Mouse (Mus musculus) liver, adult 2 months (tissue): ENCODE measurements at regions not wholly inside any gene's neighbourhood (a gene's known extent, or its start where the extent isn't known, plus 50 kb on each side); places are given as distances from the start of the nearest gene placed in this dataset.

Experiments used
- DNase-seq: peaks from one replicate; pipeline ENCODE4 v3.0.0-alpha.2; 2011; ENCODE audit warnings: low read depth, low spot score; ENCODE audit errors: extremely low read depth
- H3K27ac ChIP-seq: fragments of 200-500 bp; replicated peaks from 2 replicates; pipeline ENCODE4 v1.5.1; 2012; ENCODE audit warnings: low read depth, mild to moderate bottlenecking, control low read depth, inconsistent platforms, low read length; ENCODE audit not compliant: insufficient read depth
- H3K27me3 ChIP-seq: fragments of 200-500 bp; 2 replicates; pipeline ENCODE4 v1.6.1; 2012; ENCODE audit warnings: mild to moderate bottlenecking, moderate library complexity, low read length, inconsistent platforms; ENCODE audit not compliant: control insufficient read depth, insufficient read depth
- H3K36me3 ChIP-seq: fragments of 200-500 bp; 2 replicates; pipeline ENCODE4 v1.6.1; 2012; ENCODE audit warnings: low read length, inconsistent platforms; ENCODE audit not compliant: control insufficient read depth, insufficient read depth
- H3K4me1 ChIP-seq: fragments of 200-500 bp; 2 replicates; pipeline ENCODE4 v1.6.1; 2011; ENCODE audit warnings: low read length; ENCODE audit not compliant: control insufficient read depth, insufficient read depth
- H3K4me3 ChIP-seq: fragments of 200-500 bp; 2 replicates; pipeline ENCODE4 v1.5.1; 2011; ENCODE audit warnings: low read depth, mild to moderate bottlenecking, control low read depth, low read length, moderate library complexity; ENCODE audit not compliant: insufficient read depth
- H3K79me2 ChIP-seq: fragments of 200-500 bp; 2 replicates; pipeline ENCODE4 v1.6.1; 2012; ENCODE audit warnings: inconsistent platforms, mild to moderate bottlenecking, low read length, moderate library complexity; ENCODE audit not compliant: control insufficient read depth, insufficient read depth
- H3K9ac ChIP-seq: fragments of 200-500 bp; 2 replicates; pipeline ENCODE4 v1.6.1; 2012; ENCODE audit warnings: low read depth, mild to moderate bottlenecking, control low read depth, inconsistent platforms, low read length
- CTCF ChIP-seq: fragments of 200-500 bp; IDR thresholded peaks from 2 replicates; pipeline ENCODE4 v1.5.1; 2011; ENCODE audit warnings: low read depth, low read length, control low read depth
- POLR2A ChIP-seq: fragments of 200-500 bp; IDR thresholded peaks from 2 replicates; pipeline ENCODE4 v1.6.1; 2011; ENCODE audit warnings: low read length, control low read depth; ENCODE audit not compliant: insufficient read depth; ENCODE audit errors: extremely low read depth
- WGBS: fragments of 180-500 bp; shearing (Covaris S2); methylation state at CpG from one replicate; pipeline ENCODE4 v1.1.7; 2018; 5-methylcytosine and 5-hydroxymethylcytosine counted together

DNA sequence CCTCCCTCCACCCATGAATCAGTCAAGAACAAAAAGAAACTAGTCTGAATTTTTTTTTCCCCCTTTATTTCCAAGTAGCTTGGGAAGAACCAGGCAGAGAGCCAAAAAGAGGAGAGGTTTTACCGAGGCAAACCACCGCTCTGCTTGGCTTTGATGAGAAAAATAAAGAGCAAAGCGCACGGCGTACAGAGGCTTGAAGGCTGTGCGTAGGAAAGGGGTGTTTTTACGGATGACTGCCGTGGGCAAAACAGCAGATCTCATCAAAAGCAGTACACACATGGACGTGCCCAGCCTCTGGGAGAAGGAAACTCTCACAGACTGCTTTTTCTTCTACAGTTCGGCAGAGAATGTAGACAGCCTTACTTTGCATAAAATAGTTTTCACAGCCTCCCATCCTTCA lies 128.5 kb upstream of the Arid1b start:
- no peaks in the 10 kb centered on the region for H3K27me3 ChIP-seq
- WGBS: 78% methylated on average over 10 of the region's 10 CpGs
- H3K79me2 ChIP-seq: no peaks in the 10 kb centered on the region
- no peak overlapping the region for H3K4me3 ChIP-seq
- H3K27ac ChIP-seq: no peak overlapping the region
- H3K9ac ChIP-seq: no peak overlapping the region
- DNase-seq: no peak
- peaks cover 2% of the 10 kb centered on the region; the same call in 1 of the 2 replicates for H3K4me1 ChIP-seq
- TF ChIP-seq CTCF (no peak), POLR2A (no peak)
- no peaks in the 10 kb centered on the region for H3K36me3 ChIP-seq

DNA sequence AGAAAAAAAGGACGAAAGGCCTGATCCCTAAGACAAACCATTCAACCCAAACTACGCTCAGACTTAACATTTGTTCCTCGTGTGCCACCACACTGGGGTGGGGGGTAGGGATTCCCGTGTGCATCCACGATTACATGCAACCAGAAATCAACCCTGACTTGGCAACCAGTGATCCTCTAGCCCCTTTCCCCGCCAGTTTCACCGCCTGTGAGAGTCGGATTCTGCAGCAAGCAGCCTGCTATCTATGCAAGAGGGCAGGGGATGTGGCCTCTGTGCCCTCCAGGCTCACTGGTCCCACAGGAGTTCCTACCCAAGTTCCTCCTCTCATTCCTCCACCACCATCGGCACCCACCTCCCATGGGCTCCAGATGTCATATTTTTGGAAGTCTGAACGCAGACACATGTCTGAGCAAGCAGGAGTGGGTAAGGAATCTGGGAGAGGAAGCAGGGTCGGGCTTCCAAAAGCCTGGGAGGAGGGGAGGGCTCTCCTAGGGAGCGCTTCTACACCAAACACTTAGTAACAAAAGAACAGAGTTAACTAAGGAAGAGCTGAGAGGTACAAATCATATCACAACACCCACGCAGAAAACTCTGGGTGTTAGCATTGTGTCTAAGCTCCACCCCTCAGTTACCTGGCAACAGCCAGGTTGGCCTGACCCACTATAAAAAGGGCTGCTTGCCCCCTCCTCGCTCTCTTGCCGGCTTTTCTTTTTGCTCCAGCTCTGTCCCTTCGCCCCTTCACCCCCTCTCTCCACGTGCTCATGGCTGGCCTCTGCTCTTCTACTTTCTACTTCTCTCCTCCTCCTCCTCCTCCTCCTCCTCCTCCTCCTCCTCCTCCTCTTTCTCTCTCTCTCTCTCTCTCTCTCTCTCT lies 127.9 kb upstream of the Arid1b start:
- no peaks in the 10 kb centered on the region for H3K79me2 ChIP-seq
- no peak for DNase-seq
- H3K4me1 ChIP-seq: peaks cover 2% of the 10 kb centered on the region; the same call in 1 of the 2 replicates
- no peak overlapping the region for H3K4me3 ChIP-seq
- H3K36me3 ChIP-seq: no peaks in the 10 kb centered on the region
- H3K27ac ChIP-seq: no peak overlapping the region
- no peaks in the 10 kb centered on the region for H3K27me3 ChIP-seq
- no peak overlapping the region for H3K9ac ChIP-seq
- WGBS: 66% methylated on average over 17 of the region's 17 CpGs
- TF ChIP-seq CTCF (no peak), POLR2A (no peak)

DNA sequence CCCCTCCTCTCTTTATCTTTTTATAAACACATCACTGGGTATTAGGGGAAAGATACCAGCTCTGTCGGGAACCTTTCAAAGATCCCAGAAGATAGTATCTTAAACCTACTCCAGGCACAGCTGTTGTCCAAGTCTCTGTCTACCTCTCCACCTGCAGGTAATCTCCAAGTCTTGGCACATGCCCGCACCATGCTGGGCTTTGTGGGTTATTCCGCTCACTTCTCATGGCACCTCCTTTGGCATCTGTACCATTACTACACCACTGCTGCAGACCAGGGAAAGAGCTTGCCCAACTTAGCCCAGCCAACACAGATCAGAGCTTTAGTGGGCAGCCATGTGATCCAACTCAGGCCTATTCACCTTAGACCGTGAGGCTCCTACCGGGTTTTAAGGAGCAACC lies 127.0 kb upstream of the Arid1b start:
- DNase-seq: peak; percentile 4

DNA sequence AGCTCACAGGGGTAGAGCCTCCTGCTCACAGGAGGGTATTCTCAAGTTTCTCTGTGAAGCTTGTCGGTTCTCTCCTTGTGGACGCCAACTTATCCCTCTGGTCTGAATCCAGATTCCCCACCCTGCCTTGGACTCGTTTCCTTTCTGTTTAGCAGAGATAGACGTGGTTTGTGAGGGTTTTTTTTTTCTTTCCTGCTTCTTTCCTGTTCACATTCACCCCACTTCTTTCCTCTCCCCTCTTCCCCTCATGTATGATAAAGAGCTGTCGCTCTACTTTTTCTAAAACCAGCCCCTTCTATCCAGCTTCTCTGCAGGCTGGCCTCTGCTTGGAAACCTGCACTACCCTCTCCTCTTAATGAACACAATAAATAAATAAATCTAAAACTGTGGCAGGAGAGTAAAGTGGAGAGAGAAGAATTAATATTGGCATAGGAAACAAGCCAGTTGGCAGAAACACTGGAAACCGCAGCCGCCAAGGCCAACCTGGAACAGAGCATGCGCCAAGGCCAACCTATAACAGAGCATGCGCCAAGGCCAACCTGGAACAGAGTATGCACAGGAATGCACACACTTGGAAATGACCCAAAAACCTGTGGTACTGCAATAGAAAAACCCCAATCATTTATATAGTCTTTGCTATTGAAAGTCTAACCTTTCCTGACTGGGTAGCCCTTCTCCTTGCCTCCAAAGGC lies 126.2 kb upstream of the Arid1b start:
- DNase-seq: peak; percentile 91
- peaks cover 2% of the 10 kb centered on the region; the same call in 1 of the 2 replicates for H3K4me1 ChIP-seq
- no peaks in the 10 kb centered on the region for H3K27me3 ChIP-seq
- peak overlapping the region; percentile 82 for H3K27ac ChIP-seq
- no peak overlapping the region for H3K4me3 ChIP-seq
- TF ChIP-seq CTCF (no peak), POLR2A (no peak)
- H3K36me3 ChIP-seq: no peaks in the 10 kb centered on the region
- no peaks in the 10 kb centered on the region for H3K79me2 ChIP-seq
- H3K9ac ChIP-seq: peak overlapping the region; percentile 40; the same call in 1 of the 2 replicates
- 12% methylated on average over 9 of the region's 9 CpGs for WGBS

More for the DNA sequence above, 127.0 kb upstream of the Arid1b start:
- H3K79me2 ChIP-seq: no peaks in the 10 kb centered on the region
- 91% methylated on average over 5 of the region's 5 CpGs for WGBS
- no peak overlapping the region for H3K4me3 ChIP-seq
- H3K27ac ChIP-seq: no peak overlapping the region
- peaks cover 2% of the 10 kb centered on the region; the same call in 1 of the 2 replicates for H3K4me1 ChIP-seq
- H3K36me3 ChIP-seq: no peaks in the 10 kb centered on the region
- no peak for TF ChIP-seq POLR2A
- no peak for TF ChIP-seq CTCF
- no peak overlapping the region for H3K9ac ChIP-seq
- no peaks in the 10 kb centered on the region for H3K27me3 ChIP-seq

DNA sequence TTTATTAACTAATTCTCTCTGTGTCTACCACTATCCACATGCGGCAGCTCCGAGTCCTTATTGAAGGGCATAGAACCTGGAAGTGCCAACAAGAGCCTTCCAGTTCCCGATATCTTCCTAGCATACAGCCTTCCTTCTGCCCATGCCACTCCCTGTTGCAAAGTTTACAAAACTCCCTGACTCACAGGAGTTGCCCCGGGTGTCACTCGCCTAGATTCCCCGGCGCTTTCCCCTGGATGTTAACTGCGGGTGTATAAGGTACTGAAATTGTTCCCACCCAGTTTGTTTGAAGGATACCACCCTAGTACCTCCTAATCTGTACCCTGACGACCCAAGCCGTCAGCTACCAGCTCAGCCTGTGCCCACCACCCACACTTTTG lies 125.7 kb upstream of the Arid1b start:
- Histone ChIP-seq H3K36me3 (no peaks in the 10 kb centered on the region), H3K27ac (peak overlapping the region; percentile 82), H3K4me1 (peaks cover 2% of the 10 kb centered on the region; the same call in 1 of the 2 replicates), H3K79me2 (no peaks in the 10 kb centered on the region), H3K27me3 (no peaks in the 10 kb centered on the region), H3K4me3 (no peak overlapping the region; the same call in 1 of the 2 replicates), H3K9ac (peak overlapping the region; percentile 40)
- TF ChIP-seq POLR2A (no peak), CTCF (no peak)
- DNase-seq: peak; percentile 84
- WGBS: 23% methylated on average over 10 of the region's 10 CpGs
